Mouse (Mus musculus) thymus, adult 2 months (tissue): Measurements from ENCODE around the gene Ssh3. TPM values are rescaled to one million over a fixed set of nuclear protein-coding genes. Genes with fewer than 3 reads are reported as not detected.
"Not testable (repeated sequence)": the region's sequence is repeated elsewhere in the genome, so short reads cannot be mapped to it uniquely, and the experiment has no call there.

ENCODE experiments used
- DNase-seq: peaks from one replicate; pipeline ENCODE4 v3.0.0; 2021
- H3K27ac ChIP-seq: fragments of 200-500 bp; 2 replicates; pipeline ENCODE4 v1.5.1; 2012; ENCODE audit warnings: low read length, control low read depth; ENCODE audit not compliant: control insufficient read depth, insufficient read depth
- H3K27me3 ChIP-seq: fragments of 200-500 bp; 2 replicates; pipeline ENCODE4 v1.6.1; 2012; ENCODE audit warnings: mild to moderate bottlenecking, low read length, moderate library complexity, mixed read lengths; ENCODE audit not compliant: control insufficient read depth, insufficient read depth
- H3K36me3 ChIP-seq: fragments of 200-500 bp; 2 replicates; pipeline ENCODE4 v1.6.1; 2012; ENCODE audit warnings: mild to moderate bottlenecking, low read length, moderate library complexity; ENCODE audit not compliant: control insufficient read depth, insufficient read depth
- H3K4me1 ChIP-seq: fragments of 200-500 bp; replicated peaks from 2 replicates; pipeline ENCODE4 v1.6.1; 2012; ENCODE audit warnings: low read length; ENCODE audit not compliant: control insufficient read depth, insufficient read depth
- H3K4me3 ChIP-seq: fragments of 200-500 bp; 2 replicates; pipeline ENCODE4 v1.5.1; 2012; ENCODE audit warnings: mild to moderate bottlenecking, low read length, control low read depth, moderate library complexity; ENCODE audit not compliant: control insufficient read depth, insufficient read depth
- CTCF ChIP-seq: fragments of 200-500 bp; IDR thresholded peaks from 2 replicates; pipeline ENCODE4 v1.5.1; 2012; ENCODE audit warnings: mild to moderate bottlenecking, control low read depth, low read length, moderate library complexity, borderline replicate concordance; ENCODE audit not compliant: control insufficient read depth, poor library complexity, insufficient read depth; ENCODE audit errors: extremely low read depth
- POLR2A ChIP-seq: fragments of 200-500 bp; IDR thresholded peaks from 2 replicates; pipeline ENCODE4 v1.6.1; 2012; ENCODE audit warnings: mild to moderate bottlenecking, low read length, control low read depth, moderate library complexity; ENCODE audit not compliant: control insufficient read depth, poor library complexity, insufficient read depth; ENCODE audit errors: extremely low read depth
- WGBS: fragments of 180-500 bp; shearing (Covaris S2); methylation state at CpG from one replicate; pipeline ENCODE4 v1.1.7; 2018; 5-methylcytosine and 5-hydroxymethylcytosine counted together
- polyA plus RNA-seq: library from polyadenylated mRNA; depleted of rRNA; stranded (reverse); fragments of >200 nt; gene quantifications from 2 replicates; pipeline ENCODE4 v1.2.3, GENCODE M21; 2012

Ssh3 gene
- polyA plus RNA-seq, 1 experiment: 94.1 TPM

- Histone ChIP-seq H3K27ac (no peak overlapping the region), H3K4me3 (no peak overlapping the region), H3K27me3 (no peaks in the 10 kb centered on the region), H3K4me1 (peaks cover 9% of the 10 kb centered on the region), H3K36me3 (no peaks in the 10 kb centered on the region)
- no peak for TF ChIP-seq CTCF
- 52% methylated on average over 6 of the region's 6 CpGs for WGBS
- DNase-seq: no peak
Measured at GRCm38 (mm10) chr19:4262756-4263155, 6.2 kb downstream of the Ssh3 start.

GRCm38 (mm10) chr19:4261038-4261698 lies 7.8 kb downstream of the Ssh3 start:
- WGBS: 65% methylated on average over 8 of the region's 8 CpGs
- Histone ChIP-seq H3K36me3 (no peaks in the 10 kb centered on the region), H3K4me1 (peaks cover 14% of the 10 kb centered on the region), H3K27me3 (no peaks in the 10 kb centered on the region), H3K4me3 (no peak overlapping the region), H3K27ac (no peak overlapping the region)
- TF ChIP-seq CTCF: peak; percentile 37; the same call in 1 of the 2 replicates
- TF ChIP-seq POLR2A: no peak
- peak; percentile 47 for DNase-seq

- no peaks in the 10 kb centered on the region for H3K27me3 ChIP-seq
- no peak for DNase-seq
- TF ChIP-seq POLR2A (no peak), CTCF (no peak)
Measured at GRCm38 (mm10) chr19:4257897-4258252, 11.1 kb downstream of the Ssh3 start.

GRCm38 (mm10) chr19:4257216-4257896 lies 11.6 kb downstream of the Ssh3 start:
- peak overlapping the region; percentile 69 for H3K4me3 ChIP-seq
- WGBS: under 1% methylated on average over 41 of the region's 41 CpGs
- H3K27me3 ChIP-seq: no peaks in the 10 kb centered on the region
- H3K27ac ChIP-seq: no peak overlapping the region
- peak; percentile 90 for DNase-seq
- peaks cover 10% of the 10 kb centered on the region for H3K4me1 ChIP-seq
- TF ChIP-seq CTCF (peak; percentile 87; the same call in 1 of the 2 replicates), POLR2A (0 out of 2 replicates have a peak, but pooled peaks have one; percentile 9)
- H3K36me3 ChIP-seq: no peaks in the 10 kb centered on the region

More at GRCm38 (mm10) chr19:4257897-4258252, 11.1 kb downstream of the Ssh3 start:
- Histone ChIP-seq H3K27ac (no peak overlapping the region), H3K4me1 (peaks cover 14% of the 10 kb centered on the region), H3K4me3 (no peak overlapping the region), H3K36me3 (no peaks in the 10 kb centered on the region)
- WGBS: 57% methylated on average over 12 of the region's 12 CpGs

- DNase-seq: no peak
- Histone ChIP-seq H3K4me1 (peaks cover 6% of the 10 kb centered on the region), H3K36me3 (no peaks in the 10 kb centered on the region), H3K27ac (no peak overlapping the region), H3K27me3 (no peaks in the 10 kb centered on the region), H3K4me3 (no peak overlapping the region)
- TF ChIP-seq CTCF: no peak
- TF ChIP-seq POLR2A: no peak
- 90% methylated on average over 11 of the region's 11 CpGs for WGBS
Measured at GRCm38 (mm10) chr19:4255583-4256162, 13.3 kb downstream of the Ssh3 start.

GRCm38 (mm10) chr19:4254230-4254629 lies 14.8 kb downstream of the Ssh3 start:
- Histone ChIP-seq H3K36me3 (no peaks in the 10 kb centered on the region), H3K27ac (no peak overlapping the region), H3K4me3 (no peak overlapping the region), H3K27me3 (no peaks in the 10 kb centered on the region), H3K4me1 (peaks cover 6% of the 10 kb centered on the region)
- no peak for TF ChIP-seq CTCF
- no peak for TF ChIP-seq POLR2A
- WGBS: 96% methylated on average over 7 of the region's 7 CpGs
- DNase-seq: no peak

GRCm38 (mm10) chr19:4248683-4249082 lies 20.3 kb downstream of the Ssh3 start:
- not testable (repeated sequence) for H3K4me1 ChIP-seq, H3K27ac ChIP-seq, H3K36me3 ChIP-seq, H3K4me3 ChIP-seq, H3K27me3 ChIP-seq, DNase-seq
- 91% methylated on average over 1 of the region's 1 CpGs for WGBS
